Mouse (Mus musculus): ENCODE results near the gene 4930548H24Rik. TPM values are rescaled to one million over a fixed set of nuclear protein-coding genes. Genes with fewer than 3 reads are reported as not detected.

The 4930548H24Rik gene
- total RNA-seq (2014; rRNA removed), result 0.28 TPM in 1 of 2 replicates, not detected in the other
- not detected in 2 replicates for polyA plus RNA-seq (2015; fragmentation: Nextera tagmentation; extraction: Ambion mirVana)

DNA sequence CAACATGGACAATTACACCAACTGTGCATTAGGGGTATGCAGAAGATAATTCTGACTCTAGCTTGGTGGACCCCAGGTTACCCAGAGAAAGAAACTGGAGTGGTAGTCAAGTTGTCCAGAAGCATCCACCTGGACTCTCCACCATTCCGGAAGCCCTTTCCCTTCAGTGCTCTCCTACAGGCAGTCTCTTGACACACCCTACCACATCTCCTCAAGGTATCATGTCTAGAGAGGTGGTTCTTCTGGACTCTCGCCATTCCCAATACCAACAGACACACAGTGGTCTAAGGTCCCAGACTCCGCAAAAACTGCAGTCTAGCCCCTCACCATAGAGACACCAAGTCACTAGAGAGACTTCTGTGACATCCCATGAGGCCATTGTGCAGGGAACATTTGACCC is at the start of gene 4930548H24Rik:
TSS of gene 4930548H24Rik (plus strand) at position 301 of the 400 bp plus-strand sequence.
- Histone ChIP-seq H3K36me3 (ENCODE audit: insufficient read depth, low read length) (peaks cover 21% of the 10 kb centered on the region), H3K9ac (replicated peaks; ENCODE audit: low read length, poor library complexity, severe bottlenecking) (no peak within 1 kb of the TSS), H3K4me1 (ENCODE audit: insufficient read depth, low read length) (no peaks in the 10 kb centered on the region), H3K9me3 (ENCODE audit: low read length) (no peaks in the 10 kb centered on the region), H3K27ac (ENCODE audit: low read depth, low read length) (no peak within 1 kb of the TSS), H3K4me2 (ENCODE audit: low read depth, low read length, poor library complexity, severe bottlenecking) (no peak within 1 kb of the TSS), H3K4me3 (ENCODE audit: low read depth, low read length) (no peak within 1 kb of the TSS), H3K27me3 (ENCODE audit: insufficient read depth, low read length) (no peaks in the 10 kb centered on the region)
- 97% methylated on average over 3 of the region's 3 CpGs for WGBS
- no peak for DNase-seq (ENCODE audit: low spot score)
- no peak for ATAC-seq (ENCODE audit: low FRiP score)
- TF ChIP-seq CTCF (IDR thresholded peaks at IDR 0.05), result no peak

DNA sequence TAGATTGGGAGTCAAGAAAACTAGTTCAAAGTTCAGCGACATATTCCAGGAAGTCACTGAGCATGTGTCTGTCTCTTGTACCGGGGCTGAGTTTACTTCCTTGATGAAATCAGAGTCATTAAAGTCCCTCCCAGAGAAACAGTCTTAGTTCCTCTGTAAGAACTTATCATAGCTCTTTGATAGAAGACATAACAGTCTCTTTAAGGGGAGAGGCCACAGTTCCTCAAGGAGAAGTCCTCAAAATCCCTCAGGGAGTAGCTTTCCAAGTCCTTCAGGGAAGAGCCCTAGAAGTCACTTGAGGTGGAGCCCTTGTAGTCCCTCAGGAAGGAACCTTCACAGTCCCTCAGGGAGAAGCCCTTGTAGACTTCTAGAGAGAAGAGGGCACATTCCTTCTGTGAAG is 34.2 kb upstream of the 4930548H24Rik start:
- 84% methylated on average over 2 of the region's 2 CpGs for WGBS
- DNase-seq (ENCODE audit: low spot score) (no peak), ATAC-seq (ENCODE audit: low FRiP score) (no peak)
- Histone ChIP-seq H3K4me3 (ENCODE audit: low read depth, low read length) (no peak overlapping the region), H3K4me1 (ENCODE audit: insufficient read depth, low read length) (peaks cover 7% of the 10 kb centered on the region; the same call in 1 of the 2 replicates), H3K4me2 (ENCODE audit: low read depth, low read length, poor library complexity, severe bottlenecking) (peak overlapping the region; percentile 58; the same call in 1 of the 2 replicates), H3K27ac (ENCODE audit: low read depth, low read length) (no peak overlapping the region), H3K9ac (replicated peaks; ENCODE audit: low read length, poor library complexity, severe bottlenecking) (no peak overlapping the region), H3K27me3 (ENCODE audit: insufficient read depth, low read length) (0 out of 2 replicates have a peak, but pooled peaks cover 3% of the 10 kb centered on the region), H3K9me3 (ENCODE audit: low read length) (no peaks in the 10 kb centered on the region), H3K36me3 (ENCODE audit: insufficient read depth, low read length) (no peaks in the 10 kb centered on the region)
- TF ChIP-seq CTCF (IDR thresholded peaks at IDR 0.05), result no peak

DNA sequence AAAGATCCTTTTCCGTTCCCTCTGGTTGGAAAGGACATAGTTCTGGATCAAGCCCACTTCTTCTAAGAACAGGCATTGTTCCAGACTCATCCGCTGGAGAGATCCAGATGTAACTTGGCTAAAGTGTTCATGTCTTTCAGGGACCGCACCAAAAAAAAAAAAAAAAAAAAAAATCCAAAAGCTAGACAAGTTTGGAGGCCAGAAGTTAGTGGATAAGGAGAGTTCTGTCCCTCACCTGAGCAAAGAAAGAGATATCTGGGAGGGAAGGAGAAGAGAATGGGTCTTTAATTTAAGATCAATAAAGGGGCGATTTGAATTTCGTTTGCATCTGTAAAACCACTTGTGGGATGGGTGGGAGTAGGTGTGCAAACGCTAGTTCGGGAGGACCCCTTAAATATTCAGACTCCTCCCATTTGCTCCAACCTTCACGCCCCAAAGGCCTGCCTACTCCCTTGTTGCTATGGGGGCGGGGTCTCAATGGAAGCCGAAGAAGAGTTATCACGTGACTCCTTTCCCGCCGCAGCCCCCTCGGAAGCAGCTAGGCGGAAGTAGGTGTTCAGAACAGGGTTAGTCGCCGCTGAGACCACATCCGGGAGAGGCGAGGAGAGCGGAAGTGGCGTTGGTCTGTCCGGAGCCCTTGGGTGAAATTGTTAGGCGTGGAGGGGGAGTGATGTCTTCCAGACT is 33.5 kb upstream of the 4930548H24Rik start, which contains the start of gene Zfp512:
TSS of gene Zfp512 (plus strand) at position 554 of the 684 bp plus-strand sequence.
- peak; percentile 97 for DNase-seq (ENCODE audit: low spot score)
- H3K27me3 ChIP-seq (ENCODE audit: insufficient read depth, low read length), result no peaks in the 10 kb centered on the region
- TF ChIP-seq CTCF (IDR thresholded peaks at IDR 0.05), result peak; percentile 50
- peak within 1 kb of the TSS; percentile 58 for H3K4me2 ChIP-seq (ENCODE audit: low read depth, low read length, poor library complexity, severe bottlenecking)
- H3K4me1 ChIP-seq (ENCODE audit: insufficient read depth, low read length), result peaks cover 7% of the 10 kb centered on the region; the same call in 1 of the 2 replicates
- peak within 1 kb of the TSS; percentile 47 for H3K4me3 ChIP-seq (ENCODE audit: low read depth, low read length)
- H3K36me3 ChIP-seq (ENCODE audit: insufficient read depth, low read length), result no peaks in the 10 kb centered on the region
- 7% methylated on average over 23 of the region's 23 CpGs for WGBS
- no peaks in the 10 kb centered on the region for H3K9me3 ChIP-seq (ENCODE audit: low read length)
- peak; percentile 98 for ATAC-seq (ENCODE audit: low FRiP score)
- H3K9ac ChIP-seq (replicated peaks; ENCODE audit: low read length, poor library complexity, severe bottlenecking), result peak within 1 kb of the TSS; percentile 37
- no peak within 1 kb of the TSS for H3K27ac ChIP-seq (ENCODE audit: low read depth, low read length)

DNA sequence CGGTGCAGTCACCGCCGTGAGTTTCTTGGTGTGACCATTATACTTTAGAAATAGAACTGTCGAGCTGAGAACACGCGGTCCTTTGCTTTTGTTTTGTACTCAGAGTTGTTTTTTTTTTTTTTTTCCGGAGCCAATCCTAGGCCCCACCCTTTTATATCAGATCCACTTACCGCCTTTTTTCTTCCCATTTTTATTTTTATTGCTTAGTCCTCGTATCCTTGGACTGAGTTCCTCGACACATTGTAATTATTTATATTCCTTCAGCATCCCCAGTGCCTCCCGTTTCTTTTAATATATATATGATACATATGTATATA is 33.0 kb upstream of the 4930548H24Rik start:
- Histone ChIP-seq H3K4me3 (ENCODE audit: low read depth, low read length) (peak overlapping the region; percentile 47), H3K27me3 (ENCODE audit: insufficient read depth, low read length) (no peaks in the 10 kb centered on the region), H3K9ac (replicated peaks; ENCODE audit: low read length, poor library complexity, severe bottlenecking) (peak overlapping the region; percentile 37), H3K9me3 (ENCODE audit: low read length) (no peaks in the 10 kb centered on the region), H3K36me3 (ENCODE audit: insufficient read depth, low read length) (no peaks in the 10 kb centered on the region), H3K27ac (ENCODE audit: low read depth, low read length) (no peak overlapping the region), H3K4me1 (ENCODE audit: insufficient read depth, low read length) (peaks cover 7% of the 10 kb centered on the region; the same call in 1 of the 2 replicates), H3K4me2 (ENCODE audit: low read depth, low read length, poor library complexity, severe bottlenecking) (peak overlapping the region; percentile 58)
- under 1% methylated on average over 11 of the region's 11 CpGs for whole genome bisulfite sequencing
- ATAC-seq (ENCODE audit: low FRiP score) (0 out of 2 replicates have a peak, but pooled peaks have one; percentile 8), DNase-seq (ENCODE audit: low spot score) (no peak)
- no peak for TF ChIP-seq CTCF (IDR thresholded peaks at IDR 0.05)

DNA sequence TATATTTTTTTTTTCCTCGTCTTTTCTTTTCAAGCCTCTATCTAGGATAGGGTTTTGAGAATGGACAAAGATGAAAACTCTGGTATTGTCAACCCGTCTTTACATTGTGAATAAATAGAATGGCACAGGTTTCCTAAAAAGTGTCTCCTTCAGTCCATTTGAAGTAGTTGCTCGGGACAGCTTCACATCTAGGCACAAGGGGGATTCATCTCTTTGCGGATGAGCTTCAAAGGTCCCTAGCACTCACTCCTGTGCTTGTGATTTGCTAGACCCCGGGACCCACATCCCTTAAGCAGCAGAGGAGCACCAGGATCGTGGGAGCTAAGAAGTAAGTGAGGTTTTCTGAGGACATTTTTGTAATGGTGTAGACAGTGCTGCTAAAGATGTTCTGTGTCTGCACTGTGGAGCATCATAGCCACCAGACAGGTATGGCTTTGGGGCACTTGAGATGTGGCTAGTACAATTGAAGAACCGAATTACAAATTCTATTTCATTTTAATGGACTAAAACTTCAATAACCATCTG is 32.6 kb upstream of the 4930548H24Rik start:
- Histone ChIP-seq H3K27ac (ENCODE audit: low read depth, low read length) (no peak overlapping the region), H3K4me1 (ENCODE audit: insufficient read depth, low read length) (peaks cover 7% of the 10 kb centered on the region; the same call in 1 of the 2 replicates), H3K4me2 (ENCODE audit: low read depth, low read length, poor library complexity, severe bottlenecking) (peak overlapping the region; percentile 58), H3K4me3 (ENCODE audit: low read depth, low read length) (peak overlapping the region; percentile 47), H3K27me3 (ENCODE audit: insufficient read depth, low read length) (no peaks in the 10 kb centered on the region), H3K9me3 (ENCODE audit: low read length) (no peaks in the 10 kb centered on the region), H3K9ac (replicated peaks; ENCODE audit: low read length, poor library complexity, severe bottlenecking) (peak overlapping the region; percentile 37), H3K36me3 (ENCODE audit: insufficient read depth, low read length) (no peaks in the 10 kb centered on the region)
- 14% methylated on average over 7 of the region's 7 CpGs for whole genome bisulfite sequencing
- DNase-seq (ENCODE audit: low spot score) (no peak), ATAC-seq (ENCODE audit: low FRiP score) (peak; percentile 25; the same call in 1 of the 2 replicates)
- no peak for TF ChIP-seq CTCF (IDR thresholded peaks at IDR 0.05)

DNA sequence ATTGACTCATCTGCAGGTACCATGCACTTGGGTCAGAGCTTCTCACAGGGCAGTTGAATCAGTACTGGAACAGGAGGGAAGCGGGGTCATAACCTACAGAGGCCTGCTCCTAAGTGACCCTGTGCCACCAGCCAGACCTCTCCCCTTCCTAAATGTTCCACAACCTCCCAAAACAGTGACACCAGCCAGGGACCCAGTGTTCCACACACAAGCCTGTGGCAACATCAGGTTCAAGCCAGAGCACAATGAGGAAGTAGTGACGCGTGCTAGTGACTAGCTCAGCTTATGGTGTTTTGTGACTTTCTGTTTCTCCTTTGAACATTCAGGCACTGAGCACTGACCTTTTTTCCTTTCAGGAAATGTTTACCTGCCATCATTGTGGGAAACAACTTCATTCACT is 17.7 kb upstream of the 4930548H24Rik start:
- H3K36me3 ChIP-seq (ENCODE audit: insufficient read depth, low read length), result peaks cover 51% of the 10 kb centered on the region
- H3K4me3 ChIP-seq (ENCODE audit: low read depth, low read length), result no peak overlapping the region
- H3K4me1 ChIP-seq (ENCODE audit: insufficient read depth, low read length), result no peaks in the 10 kb centered on the region
- no peak overlapping the region for H3K4me2 ChIP-seq (ENCODE audit: low read depth, low read length, poor library complexity, severe bottlenecking)
- H3K27me3 ChIP-seq (ENCODE audit: insufficient read depth, low read length), result no peaks in the 10 kb centered on the region
- DNase-seq (ENCODE audit: low spot score), result no peak
- no peak for TF ChIP-seq CTCF (IDR thresholded peaks at IDR 0.05)
- no peak for ATAC-seq (ENCODE audit: low FRiP score)
- no peak overlapping the region for H3K27ac ChIP-seq (ENCODE audit: low read depth, low read length)
- 95% methylated on average over 3 of the region's 3 CpGs for WGBS
- no peaks in the 10 kb centered on the region for H3K9me3 ChIP-seq (ENCODE audit: low read length)
- H3K9ac ChIP-seq (replicated peaks; ENCODE audit: low read length, poor library complexity, severe bottlenecking), result no peak overlapping the region
